Comparison of ENCODE assay signal across 13 mouse cellular contexts in genomic region chr10:111867102-111867501, GRCm38 (mm10).
DNase-seq lines count a peak whose midpoint lies in the region; ATAC-seq and TF ChIP-seq lines count a peak whose summit lies in the region.
"Had no signal": no experiment of that assay in that cellular context is flagged by ENCODE, and none has a peak within 500 bp of the region (broad histone marks: within the 10 kb centered on the region; RNA-seq: fewer than 3 reads in every experiment).

No protein-coding gene starts in this region.

- in situ Hi-C loops in CH12.LX (cut with MboI; ENCODE audit: low pct_ligation_motif_present, low pct_unique_long_range_greater_than_20kb, low sequenced_read_pairs), result no loop called here

- H3K79me2 ChIP-seq in CH12.LX (replicated peaks; ENCODE audit: control insufficient read depth, extremely low read depth, insufficient read depth, poor library complexity, severe bottlenecking), result no peaks in the 10 kb centered on the region

- no peak for TF ChIP-seq EP300 in CH12.LX (IDR thresholded peaks at IDR 0.05; ENCODE audit: low read length)

- H3K27ac ChIP-seq in CH12.LX (ENCODE audit: insufficient read depth, low read depth), result no peak overlapping the region
- no peak overlapping the region for H3K27ac ChIP-seq in forebrain, embryonic 13.5 days
- peak overlapping the region; percentile 65 for H3K27ac ChIP-seq in midbrain, embryonic 12.5 days (replicated peaks)
- H3K27ac ChIP-seq in intestine, postnatal 0 days (ENCODE audit: low read depth, low read length), result no peak overlapping the region
- H3K27ac ChIP-seq: intestine, embryonic 15.5 days; stomach, embryonic 15.5 days had no signal

- TF ChIP-seq RAD21 in CH12.LX (IDR thresholded peaks at IDR 0.05; ENCODE audit: low read depth, low read length), result no peak

- no peak for TF ChIP-seq CTCF in CH12.LX (conservative IDR thresholded peaks at IDR 0.05 in 1 of 2, IDR thresholded peaks at IDR 0.05 in 1 of 2; ENCODE audit: low read depth in 2 of 2, low read length in 2 of 2)
- TF ChIP-seq CTCF in brain, embryonic 14.5 days (IDR thresholded peaks at IDR 0.05; ENCODE audit: borderline replicate concordance, extremely low read depth, insufficient read depth, insufficient read length), result no peak
- no peak for TF ChIP-seq CTCF in intestine, postnatal 0 days (IDR thresholded peaks at IDR 0.05; ENCODE audit: low read depth)

- H3K27me3 ChIP-seq in CH12.LX (replicated peaks), result no peaks in the 10 kb centered on the region
- H3K27me3 ChIP-seq in forebrain, embryonic 13.5 days, result no peaks in the 10 kb centered on the region
- no peaks in the 10 kb centered on the region for H3K27me3 ChIP-seq in midbrain, embryonic 12.5 days
- no peaks in the 10 kb centered on the region for H3K27me3 ChIP-seq in intestine, postnatal 0 days (replicated peaks; ENCODE audit: control insufficient read depth, insufficient read depth, low read length)
- H3K27me3 ChIP-seq: intestine, embryonic 15.5 days; stomach, embryonic 15.5 days had no signal

- dilution Hi-C loops in CH12.LX (cut with MboI; ENCODE audit: extremely low pct_ligation_motif_present, extremely low pct_unique_long_range_greater_than_20kb, low sequenced_read_pairs), result no loop called here

- ATAC-seq in forebrain, embryonic 13.5 days, result 0 out of 2 replicates have a peak, but pooled peaks have one; percentile 53
- ATAC-seq in midbrain, embryonic 12.5 days (ENCODE audit: low FRiP score, low read depth), result peak; percentile 74
- no peak for ATAC-seq in intestine, postnatal 0 days
- ATAC-seq: intestine, embryonic 15.5 days had no signal

- TF ChIP-seq POLR2A in CH12.LX (IDR thresholded peaks at IDR 0.05; ENCODE audit: low read depth, low read length), result no peak
- no peak for TF ChIP-seq POLR2A in brain, embryonic 14.5 days (IDR thresholded peaks at IDR 0.05; ENCODE audit: borderline replicate concordance, extremely low read depth, insufficient read depth, insufficient read length, poor library complexity, severe bottlenecking)

- H3K36me3 ChIP-seq in CH12.LX (replicated peaks in 1 of 2; ENCODE audit: control insufficient read depth in 1 of 2, insufficient read depth in 1 of 2, low read length in 1 of 2), result no peaks in the 10 kb centered on the region
- no peaks in the 10 kb centered on the region for H3K36me3 ChIP-seq in forebrain, embryonic 13.5 days (ENCODE audit: poor library complexity, severe bottlenecking)
- no peaks in the 10 kb centered on the region for H3K36me3 ChIP-seq in midbrain, embryonic 12.5 days
- no peaks in the 10 kb centered on the region for H3K36me3 ChIP-seq in intestine, postnatal 0 days (ENCODE audit: control insufficient read depth, insufficient read depth)
- H3K36me3 ChIP-seq: intestine, embryonic 15.5 days; stomach, embryonic 15.5 days had no signal

- WGBS in forebrain, embryonic 13.5 days, result 9% methylated on average over 6 of the region's 6 CpGs
- WGBS in midbrain, embryonic 12.5 days, result 9% methylated on average over 6 of the region's 6 CpGs
- WGBS in intestine, postnatal 0 days, result 72% methylated on average over 6 of the region's 6 CpGs

- H3K9ac ChIP-seq in CH12.LX (ENCODE audit: insufficient read depth, low read depth), result no peak overlapping the region
- H3K9ac ChIP-seq in forebrain, embryonic 13.5 days, result no peak overlapping the region
- H3K9ac ChIP-seq in midbrain, embryonic 12.5 days (replicated peaks), result no peak overlapping the region
- no peak overlapping the region for H3K9ac ChIP-seq in intestine, postnatal 0 days (ENCODE audit: low read depth, low read length)
- H3K9ac ChIP-seq: intestine, embryonic 15.5 days; stomach, embryonic 15.5 days had no signal

- no peaks in the 10 kb centered on the region for H3K4me1 ChIP-seq in CH12.LX (ENCODE audit: control insufficient read depth in 1 of 2, insufficient read depth in 2 of 2)
- peaks cover 9% of the 10 kb centered on the region for H3K4me1 ChIP-seq in forebrain, embryonic 13.5 days
- H3K4me1 ChIP-seq in midbrain, embryonic 12.5 days, result peaks cover 17% of the 10 kb centered on the region
- H3K4me1 ChIP-seq in intestine, postnatal 0 days (replicated peaks; ENCODE audit: control insufficient read depth, insufficient read depth, low read length), result no peaks in the 10 kb centered on the region
- H3K4me1 ChIP-seq: intestine, embryonic 15.5 days; stomach, embryonic 15.5 days had no signal

- no peak for DNase-seq in CH12.LX (ENCODE audit: extremely low read depth)
- DNase-seq in brain, embryonic 14.5 days (ENCODE audit: low read depth), result peak; percentile 64
- no peak for DNase-seq in kidney, adult 8-10 months
- DNase-seq in testis, postnatal 14 days (ENCODE audit: low spot score), result no peak
- DNase-seq in cerebellum, postnatal 4 days (ENCODE audit: low spot score in 2 of 2), result no peak
- DNase-seq: adrenal gland, postnatal 25 days; gastrocnemius, postnatal 25 days; thymus, postnatal 4 days had no signal

- H3K4me2 ChIP-seq in CH12.LX (ENCODE audit: insufficient read depth, low read depth, poor library complexity, severe bottlenecking), result peak overlapping the region; percentile 44; the same call in 1 of the 2 replicates
- 0 out of 2 replicates have a peak overlapping the region, but pooled peaks have one; percentile 12 for H3K4me2 ChIP-seq in forebrain, embryonic 13.5 days
- peak overlapping the region; percentile 32 for H3K4me2 ChIP-seq in midbrain, embryonic 12.5 days (replicated peaks)
- H3K4me2 ChIP-seq in intestine, postnatal 0 days (replicated peaks; ENCODE audit: low read depth), result no peak overlapping the region
- H3K4me2 ChIP-seq: intestine, embryonic 15.5 days; stomach, embryonic 15.5 days had no signal

- H3K9me3 ChIP-seq in CH12.LX (replicated peaks; ENCODE audit: low read length), result no peaks in the 10 kb centered on the region
- H3K9me3 ChIP-seq in forebrain, embryonic 13.5 days (replicated peaks), result 0 out of 2 replicates have a peak, but pooled peaks cover 3% of the 10 kb centered on the region
- no peaks in the 10 kb centered on the region for H3K9me3 ChIP-seq in midbrain, embryonic 12.5 days
- no peaks in the 10 kb centered on the region for H3K9me3 ChIP-seq in intestine, postnatal 0 days (ENCODE audit: control insufficient read depth)
- H3K9me3 ChIP-seq: intestine, embryonic 15.5 days; stomach, embryonic 15.5 days had no signal

- H3K4me3 ChIP-seq in CH12.LX (replicated peaks in 1 of 3; ENCODE audit: low read depth in 2 of 3, low read length in 2 of 3, poor library complexity in 1 of 3), result no peak overlapping the region
- no peak overlapping the region for H3K4me3 ChIP-seq in forebrain, embryonic 13.5 days
- no peak overlapping the region for H3K4me3 ChIP-seq in midbrain, embryonic 12.5 days
- H3K4me3 ChIP-seq in intestine, postnatal 0 days (ENCODE audit: low read depth, low read length), result no peak overlapping the region
- H3K4me3 ChIP-seq: intestine, embryonic 15.5 days; stomach, embryonic 15.5 days had no signal

TF ChIP-seq in CH12.LX, 34 proteins besides CTCF, POLR2A, EP300 and RAD21:
- TF ChIP-seq MAFK (IDR thresholded peaks at IDR 0.05; ENCODE audit: insufficient replicate concordance, low read length), result no peak
